ENCODE assay signal across 10 mouse cellular contexts in genomic region chr15:103513621-103514031, GRCm38 (mm10). TPM values are rescaled to one million over a fixed set of nuclear protein-coding genes. Genes with fewer than 3 reads are reported as not detected.
DNase-seq lines count a peak whose midpoint lies in the region; ATAC-seq and TF ChIP-seq lines count a peak whose summit lies in the region.
"Had no signal": no experiment of that assay in that cellular context is flagged by ENCODE, and none has a peak within 500 bp of the region (broad histone marks: within the 10 kb centered on the region; RNA-seq: fewer than 3 reads in every experiment).

No protein-coding gene starts in this region.

- no peak overlapping the region for H3K9ac ChIP-seq in heart, postnatal 0 days (replicated peaks; ENCODE audit: low read depth, low read length)

- H3K27ac ChIP-seq in heart, embryonic 10.5 days, result peak overlapping the region; percentile 81; the same call in 1 of the 2 replicates
- no peak overlapping the region for H3K27ac ChIP-seq in brown adipose tissue, adult 24 weeks (replicated peaks; ENCODE audit: low read depth, low read length)
- no peak overlapping the region for H3K27ac ChIP-seq in heart, postnatal 0 days (ENCODE audit: low read depth)

- DNase-seq in heart, embryonic 10.5 days (ENCODE audit: low spot score), result no peak
- no peak for DNase-seq in heart, postnatal 4 days
- no peak for DNase-seq in heart, postnatal 0 days (ENCODE audit: low spot score)
- DNase-seq in thymus, adult 18-20 months, result no peak
- DNase-seq in right cerebral cortex, adult 2 months (ENCODE audit: low spot score in 2 of 2), result no peak
- no peak for DNase-seq in embryo, embryonic 11 days

- 6% methylated on average over 7 of the region's 7 CpGs for WGBS in heart, embryonic 10.5 days
- WGBS in heart, postnatal 0 days, result 11% methylated on average over 6 of the region's 7 CpGs

- no peak for TF ChIP-seq CTCF in heart, postnatal 0 days (IDR thresholded peaks at IDR 0.05; ENCODE audit: low read depth)

- no peak for TF ChIP-seq EP300 in heart, postnatal 0 days (IDR thresholded peaks at IDR 0.05; ENCODE audit: low read depth)

- H3K4me2 ChIP-seq in heart, postnatal 0 days (ENCODE audit: low read depth, low read length), result peak overlapping the region; percentile 49

- H3K9me3 ChIP-seq in heart, embryonic 10.5 days, result no peaks in the 10 kb centered on the region
- no peaks in the 10 kb centered on the region for H3K9me3 ChIP-seq in heart, postnatal 0 days (replicated peaks; ENCODE audit: control insufficient read depth, low read length)

- ATAC-seq in heart, postnatal 0 days (ENCODE audit: insufficient read depth, low read depth), result peak; percentile 10; the same call in 1 of the 2 replicates
- ATAC-seq in megakaryocyte progenitor cell, adult 5-6 weeks (replicated peaks; ENCODE audit: poor library complexity), result peak; percentile 9; the same call in 1 of the 2 replicates

- H3K4me3 ChIP-seq in heart, embryonic 10.5 days, result peak overlapping the region; percentile 57
- H3K4me3 ChIP-seq in brown adipose tissue, adult 24 weeks (ENCODE audit: insufficient read depth, low read depth, low read length), result 0 out of 2 replicates have a peak overlapping the region, but pooled peaks have one; percentile 26
- H3K4me3 ChIP-seq in heart, postnatal 0 days (ENCODE audit: low read depth, low read length), result peak overlapping the region; percentile 26

- peaks cover 21% of the 10 kb centered on the region for H3K4me1 ChIP-seq in heart, embryonic 10.5 days
- peaks cover 3% of the 10 kb centered on the region; the same call in 1 of the 2 replicates for H3K4me1 ChIP-seq in brown adipose tissue, adult 24 weeks (ENCODE audit: control insufficient read depth, insufficient read depth, insufficient read length, low read length)
- peaks cover 7% of the 10 kb centered on the region; the same call in 1 of the 2 replicates for H3K4me1 ChIP-seq in heart, postnatal 0 days (ENCODE audit: control insufficient read depth, insufficient read depth)

- H3K27me3 ChIP-seq in heart, embryonic 10.5 days (ENCODE audit: insufficient read depth, poor library complexity, severe bottlenecking), result no peaks in the 10 kb centered on the region
- no peaks in the 10 kb centered on the region for H3K27me3 ChIP-seq in heart, postnatal 0 days (ENCODE audit: control insufficient read depth, insufficient read depth, low read length)

- no peaks in the 10 kb centered on the region for H3K36me3 ChIP-seq in heart, embryonic 10.5 days
- H3K36me3 ChIP-seq in heart, postnatal 0 days (replicated peaks; ENCODE audit: control insufficient read depth, insufficient read depth, low read length), result no peaks in the 10 kb centered on the region

RNA-seq across cellular contexts. Expression of gene Pde1b, which starts 10.8 kb away (rescaled TPM):
- 3.8 and 4.4 TPM in 2 replicates for polyA plus RNA-seq in heart, embryonic 10.5 days (2016; fragmentation: Nextera tagmentation; extraction: Ambion mirVana)
- 1 to 10 TPM; 1.8 to 2.2 TPM for total RNA-seq in heart, postnatal 4 days (2021)
- 2.2 and 3.3 TPM in 2 replicates for polyA plus RNA-seq in brown adipose tissue, adult 24 weeks (2012; ENCODE audit: insufficient read depth, insufficient read length, missing spikeins)
- total RNA-seq in heart, postnatal 0 days (2014; rRNA removed; ENCODE audit: low replicate concordance), result 0.88 and 4.0 TPM in 2 replicates
- polyA plus RNA-seq in heart, postnatal 0 days (2015; fragmentation: Nextera tagmentation; extraction: Ambion mirVana), result 1.2 and 1.3 TPM in 2 replicates
- total RNA-seq in megakaryocyte progenitor cell, adult 5-6 weeks (2015), result 3.8 and 3.9 TPM in 2 replicates
- total RNA-seq in megakaryocyte progenitor cell, adult 5-6 weeks (2017), result 1.3 and 3.3 TPM in 2 replicates

RNA-seq across cellular contexts. Expression of gene Ppp1r1a, which starts 24.2 kb away (rescaled TPM):
- 57.4 and 77.3 TPM in 2 replicates for polyA plus RNA-seq in heart, embryonic 10.5 days (2016; fragmentation: Nextera tagmentation; extraction: Ambion mirVana)
- 10 to 100 TPM; 26.9 to 31.4 TPM for total RNA-seq in heart, postnatal 4 days (2021)
- 74.7 and 87.6 TPM in 2 replicates for polyA plus RNA-seq in brown adipose tissue, adult 24 weeks (2012; ENCODE audit: insufficient read depth, insufficient read length, missing spikeins)
- total RNA-seq in heart, postnatal 0 days (2014; rRNA removed; ENCODE audit: low replicate concordance), result 8.4 and 25.2 TPM in 2 replicates
- polyA plus RNA-seq in heart, postnatal 0 days (2015; fragmentation: Nextera tagmentation; extraction: Ambion mirVana), result 36.3 and 43.4 TPM in 2 replicates
- not detected in 2 replicates for total RNA-seq in megakaryocyte progenitor cell, adult 5-6 weeks (2015)
- not detected in 2 replicates for total RNA-seq in megakaryocyte progenitor cell, adult 5-6 weeks (2017)

RNA-seq across cellular contexts. Expression of gene Glycam1, which starts 51.3 kb away (rescaled TPM):
- not detected in 2 replicates for polyA plus RNA-seq in heart, embryonic 10.5 days (2016; fragmentation: Nextera tagmentation; extraction: Ambion mirVana)
- not detected for total RNA-seq in heart, postnatal 4 days (2021)
- not detected in 2 replicates for polyA plus RNA-seq in brown adipose tissue, adult 24 weeks (2012; ENCODE audit: insufficient read depth, insufficient read length, missing spikeins)
- not detected in 2 replicates for total RNA-seq in heart, postnatal 0 days (2014; rRNA removed; ENCODE audit: low replicate concordance)
- not detected in 2 replicates for polyA plus RNA-seq in heart, postnatal 0 days (2015; fragmentation: Nextera tagmentation; extraction: Ambion mirVana)
- total RNA-seq in megakaryocyte progenitor cell, adult 5-6 weeks (2015), result not detected in 2 replicates
- total RNA-seq in megakaryocyte progenitor cell, adult 5-6 weeks (2017), result not detected in 2 replicates
- polyA plus RNA-seq: C2C12; spleen, adult 2 months had no signal
